Mouse (Mus musculus) midbrain, embryonic 10.5 days (tissue): Measurements from ENCODE around the gene Dynlt1c. TPM values are rescaled to one million over a fixed set of nuclear protein-coding genes. Genes with fewer than 3 reads are reported as not detected.
A peak's percentile ranks its signal among the peaks of the same experiment; 100 is the strongest.
"Not testable (repeated sequence)": the region's sequence is repeated elsewhere in the genome, so short reads cannot be mapped to it uniquely, and the experiment has no call there.

ENCODE experiments used
- DNase-seq: peaks from one replicate; pipeline ENCODE4 v3.0.0-alpha.2; 2017; ENCODE audit warnings: low spot score
- H3K27ac ChIP-seq: fragments of 300-500 bp; sonication (generic); replicated peaks from 2 replicates; pipeline ENCODE4 v1.5.1; 2016; ENCODE audit warnings: mild to moderate bottlenecking
- H3K27me3 ChIP-seq: fragments of 300-500 bp; sonication (generic); 2 replicates; pipeline ENCODE4 v1.6.1; 2016; ENCODE audit warnings: low read depth, mild to moderate bottlenecking; ENCODE audit not compliant: poor library complexity, severe bottlenecking
- H3K36me3 ChIP-seq: fragments of 300-500 bp; sonication (generic); 2 replicates; pipeline ENCODE4 v1.6.1; 2016; ENCODE audit warnings: mild to moderate bottlenecking, moderate library complexity
- H3K4me1 ChIP-seq: fragments of 300-500 bp; sonication (generic); 2 replicates; pipeline ENCODE4 v1.6.1; 2016
- H3K4me3 ChIP-seq: fragments of 300-500 bp; sonication (generic); 2 replicates; pipeline ENCODE4 v1.5.1; 2016; ENCODE audit warnings: mild to moderate bottlenecking, moderate library complexity
- H3K9me3 ChIP-seq: fragments of 300-500 bp; sonication (generic); replicated peaks from 2 replicates; pipeline ENCODE4 v1.6.1; 2016; ENCODE audit warnings: mild to moderate bottlenecking
- WGBS: fragments of 180-500 bp; shearing (Covaris S2); methylation state at CpG from one replicate; pipeline ENCODE4 v1.1.7; 2016; 5-methylcytosine and 5-hydroxymethylcytosine counted together
- polyA plus RNA-seq: library from polyadenylated mRNA; unstranded; fragments of >200 nt; fragmentation: Nextera tagmentation; extraction: Ambion mirVana; gene quantifications from 2 replicates; pipeline ENCODE4 v1.2.1, GENCODE M21; 2016

Gene Dynlt1c
- polyA plus RNA-seq = 38.9 and 41.6 TPM in 2 replicates

GRCm38 (mm10) chr17:6601204-6601911 is at the start of gene Dynlt1c:
TSS of gene Dynlt1c (plus strand) at chr17:6601671.
- not testable (repeated sequence) for H3K9me3 ChIP-seq, H3K4me1 ChIP-seq, H3K36me3 ChIP-seq, H3K27me3 ChIP-seq
- peak; percentile 82 for DNase-seq
- H3K4me3 ChIP-seq = peak within 1 kb of the TSS; percentile 48
- WGBS = 16% methylated on average over 34 of the region's 40 CpGs
- H3K27ac ChIP-seq = peak within 1 kb of the TSS; percentile 74

GRCm38 (mm10) chr17:6553798-6554197 is 47.7 kb upstream of the Dynlt1c start:
- WGBS = no CpG with 5 or more reads among the region's 4 CpGs
- not testable (repeated sequence) for H3K4me3 ChIP-seq, H3K9me3 ChIP-seq, H3K36me3 ChIP-seq, H3K27ac ChIP-seq, DNase-seq, H3K27me3 ChIP-seq, H3K4me1 ChIP-seq

GRCm38 (mm10) chr17:6554243-6554642 is 47.2 kb upstream of the Dynlt1c start:
- no CpG with 5 or more reads among the region's 5 CpGs for WGBS
- not testable (repeated sequence) for H3K27me3 ChIP-seq, DNase-seq, H3K4me3 ChIP-seq, H3K9me3 ChIP-seq, H3K4me1 ChIP-seq, H3K36me3 ChIP-seq, H3K27ac ChIP-seq

- not testable (repeated sequence) for H3K4me1 ChIP-seq, H3K4me3 ChIP-seq, H3K27me3 ChIP-seq, H3K9me3 ChIP-seq, H3K36me3 ChIP-seq, DNase-seq, H3K27ac ChIP-seq
- WGBS = no CpG with 5 or more reads among the region's 4 CpGs
Observed at GRCm38 (mm10) chr17:6559447-6560133, 41.9 kb upstream of the Dynlt1c start.

GRCm38 (mm10) chr17:6564866-6565265 is 36.6 kb upstream of the Dynlt1c start:
- H3K27ac ChIP-seq, H3K9me3 ChIP-seq, H3K36me3 ChIP-seq, H3K4me1 ChIP-seq, H3K4me3 ChIP-seq, DNase-seq, H3K27me3 ChIP-seq: not testable (repeated sequence)
- WGBS = 92% methylated on average over 3 of the region's 3 CpGs

GRCm38 (mm10) chr17:6567908-6568307 is 33.6 kb upstream of the Dynlt1c start:
- not testable (repeated sequence) for H3K27ac ChIP-seq, H3K4me1 ChIP-seq, H3K9me3 ChIP-seq, DNase-seq, H3K36me3 ChIP-seq, H3K27me3 ChIP-seq, H3K4me3 ChIP-seq
- 76% methylated on average over 6 of the region's 8 CpGs for WGBS

- not testable (repeated sequence) for H3K27ac ChIP-seq, H3K27me3 ChIP-seq, DNase-seq, H3K4me1 ChIP-seq, H3K9me3 ChIP-seq, H3K4me3 ChIP-seq, H3K36me3 ChIP-seq
- 89% methylated on average over 11 of the region's 11 CpGs for WGBS
Observed at GRCm38 (mm10) chr17:6571296-6571695, 30.2 kb upstream of the Dynlt1c start.

- H3K27ac ChIP-seq, DNase-seq, H3K4me3 ChIP-seq, H3K36me3 ChIP-seq, H3K27me3 ChIP-seq, H3K4me1 ChIP-seq, H3K9me3 ChIP-seq: not testable (repeated sequence)
- WGBS = 83% methylated on average over 1 of the region's 1 CpGs
Observed at GRCm38 (mm10) chr17:6572202-6572601, 29.3 kb upstream of the Dynlt1c start.

GRCm38 (mm10) chr17:6575376-6575775 is 26.1 kb upstream of the Dynlt1c start:
- H3K4me3 ChIP-seq, H3K27ac ChIP-seq, DNase-seq, H3K4me1 ChIP-seq, H3K27me3 ChIP-seq, H3K9me3 ChIP-seq, H3K36me3 ChIP-seq: not testable (repeated sequence)
- 93% methylated on average over 8 of the region's 8 CpGs for WGBS

- H3K9me3 ChIP-seq, H3K36me3 ChIP-seq, H3K4me1 ChIP-seq, H3K4me3 ChIP-seq, H3K27ac ChIP-seq, DNase-seq: not testable (repeated sequence)
- H3K27me3 ChIP-seq = peaks cover 10% of the 10 kb centered on the region
- WGBS = no CpG with 5 or more reads among the region's 6 CpGs
Observed at GRCm38 (mm10) chr17:6588672-6589071, 12.8 kb upstream of the Dynlt1c start.

- not testable (repeated sequence) for H3K27me3 ChIP-seq, H3K9me3 ChIP-seq, H3K4me3 ChIP-seq, H3K27ac ChIP-seq, DNase-seq, H3K4me1 ChIP-seq, H3K36me3 ChIP-seq
- WGBS = 97% methylated on average over 2 of the region's 3 CpGs
Observed at GRCm38 (mm10) chr17:6592109-6592508, 9.4 kb upstream of the Dynlt1c start.

GRCm38 (mm10) chr17:6593896-6594295 is 7.6 kb upstream of the Dynlt1c start:
- H3K4me1 ChIP-seq, H3K27me3 ChIP-seq, H3K36me3 ChIP-seq, H3K4me3 ChIP-seq, H3K9me3 ChIP-seq, DNase-seq, H3K27ac ChIP-seq: not testable (repeated sequence)
- WGBS = 58% methylated on average over 3 of the region's 3 CpGs

- H3K36me3 ChIP-seq, H3K9me3 ChIP-seq, DNase-seq, H3K27me3 ChIP-seq, H3K4me1 ChIP-seq, H3K4me3 ChIP-seq, H3K27ac ChIP-seq: not testable (repeated sequence)
- WGBS = 63% methylated on average over 12 of the region's 15 CpGs
Observed at GRCm38 (mm10) chr17:6595776-6596497, 5.5 kb upstream of the Dynlt1c start.
